ENCODE assay signal across 1 mouse cellular context in the genomic region with DNA sequence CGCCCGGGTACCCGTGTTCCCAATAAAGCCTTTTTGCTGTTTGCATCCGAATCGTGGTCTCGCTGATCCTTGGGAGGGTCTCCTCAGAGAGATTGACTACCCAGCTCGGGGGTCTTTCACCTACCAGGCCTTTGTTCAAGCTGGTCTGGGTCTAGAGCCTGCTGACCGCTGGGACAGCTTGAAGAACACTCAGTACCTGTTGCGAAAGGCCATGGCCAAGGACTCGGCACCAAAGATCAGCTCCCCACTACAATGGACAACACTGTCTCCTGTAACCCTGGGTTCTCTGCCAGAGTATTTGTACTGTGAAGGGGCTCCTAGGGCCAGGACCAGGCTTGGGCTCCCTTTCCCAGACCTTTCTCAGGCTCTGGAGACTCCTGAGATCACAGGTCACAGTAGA. TPM values are rescaled to one million over a fixed set of nuclear protein-coding genes. Genes with fewer than 3 reads are reported as not detected.
"Had no signal": no experiment of that assay in that cellular context is flagged by ENCODE, and none has a peak within 500 bp of the region (broad histone marks: within the 10 kb centered on the region; RNA-seq: fewer than 3 reads in every experiment).

No protein-coding gene starts in this region.

RNA-seq across cellular contexts. Expression of gene Fcho1, which starts 55.1 kb away (rescaled TPM):
- polyA plus RNA-seq: myocyte had no signal
